Mouse (Mus musculus): Measurements from ENCODE around the gene Exoc3l2.
A peak's percentile ranks its signal among the peaks of the same experiment; 100 is the strongest.
"Not testable (repeated sequence)": the region's sequence is repeated elsewhere in the genome, so short reads cannot be mapped to it uniquely, and the experiment has no call there.

Exoc3l2 gene

DNA sequence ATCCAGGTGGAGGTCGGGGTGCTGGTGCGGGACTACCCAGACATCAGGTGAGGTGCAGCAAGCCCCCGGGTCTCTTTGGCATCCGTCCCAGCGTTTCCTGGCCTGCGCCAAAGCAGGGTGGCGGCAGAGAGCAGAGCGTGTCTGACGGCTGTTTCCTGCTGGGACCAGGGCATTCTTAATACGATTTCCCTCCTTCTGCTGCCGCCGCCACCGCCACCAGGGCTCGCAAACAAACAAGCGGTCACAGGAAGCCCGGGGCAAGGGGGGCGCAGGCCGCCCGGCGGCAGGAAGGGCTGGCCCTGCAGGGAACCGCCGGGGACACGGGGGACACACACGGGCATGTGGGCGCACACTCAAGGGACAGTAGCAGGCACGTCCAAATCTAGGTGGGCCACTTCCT, 28.6 kb downstream of the Exoc3l2 start:
- DNase-seq (ENCODE audit: low spot score), result peak; percentile 77

DNA sequence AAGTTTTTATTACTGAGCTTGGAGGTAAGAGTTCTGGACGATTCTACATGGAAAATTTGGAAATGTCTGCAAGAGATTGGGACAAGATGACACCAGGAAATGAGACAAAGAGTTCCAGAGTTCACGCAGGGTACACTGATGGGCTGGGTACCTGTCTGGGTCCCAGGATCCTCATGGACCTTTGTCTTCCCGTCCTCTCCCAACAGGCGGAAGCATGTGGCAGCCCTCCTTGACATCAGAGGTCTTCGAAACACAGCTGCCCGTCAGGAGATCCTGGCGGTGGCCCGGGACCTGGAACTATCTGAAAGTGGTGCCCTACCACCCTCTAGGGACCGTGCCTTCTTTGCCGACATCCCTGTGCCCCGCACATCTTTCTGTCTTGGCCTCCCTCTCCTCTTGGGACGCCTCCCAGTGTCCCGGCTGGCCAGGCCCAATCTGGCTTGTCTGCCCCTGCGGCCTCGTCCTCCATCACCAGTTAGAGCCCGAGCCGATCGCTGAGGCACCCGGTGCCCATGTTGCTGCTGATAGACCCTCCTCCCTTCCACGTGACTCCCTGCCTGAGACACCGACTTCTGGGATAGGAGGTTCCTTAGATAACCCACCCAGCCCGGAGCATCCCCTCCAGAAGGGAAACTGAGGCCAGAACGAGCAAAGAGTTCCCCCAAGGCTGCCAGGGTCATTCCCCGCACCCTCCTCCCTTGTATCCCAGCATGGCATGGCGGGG, 31.8 kb downstream of the Exoc3l2 start:
- DNase-seq (ENCODE audit: low spot score), result no peak

DNA sequence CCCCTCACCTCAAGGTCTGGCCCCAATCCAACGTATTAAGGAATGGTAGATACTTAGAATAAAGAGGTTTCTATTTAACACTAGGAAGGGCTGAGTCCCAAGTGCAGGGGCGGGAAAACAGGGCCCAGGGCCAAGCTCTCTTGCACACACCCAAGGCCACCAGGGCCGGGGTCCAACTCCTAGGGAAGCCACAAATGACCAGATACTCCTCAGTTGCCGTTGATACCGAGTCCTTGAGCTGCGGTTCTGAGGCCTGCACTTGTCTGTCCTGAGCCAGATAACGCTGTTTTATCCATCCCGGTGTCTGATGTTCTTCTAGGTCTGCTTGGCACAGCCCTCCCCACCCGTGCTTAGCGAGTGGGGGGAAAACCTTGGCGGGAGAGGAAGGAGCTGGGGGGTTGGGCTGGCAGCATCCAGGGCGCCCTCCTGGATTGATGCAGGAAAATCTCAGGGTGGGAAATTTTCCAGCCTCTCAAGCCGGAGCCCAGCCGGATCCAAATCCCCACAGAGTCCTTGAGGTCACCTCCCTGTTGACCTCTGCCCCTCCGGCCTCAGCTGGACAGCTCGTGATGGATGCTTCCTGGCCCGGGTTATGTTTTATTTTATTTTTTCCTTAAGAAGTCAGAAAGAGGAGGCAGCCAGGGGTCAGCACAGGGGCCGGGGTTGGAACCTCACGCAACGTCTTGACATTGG, 32.5 kb downstream of the Exoc3l2 start:
- peak; percentile 92 for DNase-seq (ENCODE audit: low spot score)

DNA sequence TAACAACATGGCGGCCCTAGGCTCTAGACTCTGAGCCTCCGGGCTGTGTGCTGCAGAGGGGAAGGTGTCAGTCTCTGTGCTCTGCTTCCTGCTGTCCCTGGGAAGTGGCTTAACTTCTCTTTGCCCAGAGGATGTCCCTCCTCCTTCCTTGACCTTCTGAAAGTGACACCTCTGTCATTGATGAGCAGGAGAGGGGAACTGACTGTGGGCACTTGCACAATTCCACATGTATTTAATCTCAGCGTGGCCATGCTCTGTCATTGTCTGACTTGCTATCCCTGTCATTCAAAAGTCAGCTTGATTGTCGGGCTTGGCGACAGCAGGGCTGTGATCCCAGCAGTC, 33.1 kb downstream of the Exoc3l2 start:
- DNase-seq (ENCODE audit: low spot score), result no peak

DNA sequence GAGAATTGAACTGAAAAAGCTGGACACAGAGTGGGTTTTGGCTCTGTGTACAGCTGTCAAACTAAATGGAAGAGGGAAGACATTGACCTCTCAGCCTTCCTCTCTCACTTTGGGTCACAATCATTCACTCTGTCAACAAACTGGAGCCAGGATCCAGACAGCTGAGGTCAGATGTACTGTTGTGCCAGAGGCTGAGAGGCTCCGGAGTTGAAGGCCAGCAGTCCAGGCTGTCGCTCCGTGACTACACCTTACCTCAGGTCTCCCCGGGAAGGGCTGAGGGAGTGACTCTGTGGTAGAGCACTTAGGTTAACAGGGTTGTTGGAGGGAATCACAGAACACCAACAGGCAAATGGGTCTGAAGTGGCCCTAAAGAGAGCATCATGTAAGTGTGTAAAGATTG, 35.2 kb downstream of the Exoc3l2 start:
- no peak for DNase-seq (ENCODE audit: low spot score)

DNA sequence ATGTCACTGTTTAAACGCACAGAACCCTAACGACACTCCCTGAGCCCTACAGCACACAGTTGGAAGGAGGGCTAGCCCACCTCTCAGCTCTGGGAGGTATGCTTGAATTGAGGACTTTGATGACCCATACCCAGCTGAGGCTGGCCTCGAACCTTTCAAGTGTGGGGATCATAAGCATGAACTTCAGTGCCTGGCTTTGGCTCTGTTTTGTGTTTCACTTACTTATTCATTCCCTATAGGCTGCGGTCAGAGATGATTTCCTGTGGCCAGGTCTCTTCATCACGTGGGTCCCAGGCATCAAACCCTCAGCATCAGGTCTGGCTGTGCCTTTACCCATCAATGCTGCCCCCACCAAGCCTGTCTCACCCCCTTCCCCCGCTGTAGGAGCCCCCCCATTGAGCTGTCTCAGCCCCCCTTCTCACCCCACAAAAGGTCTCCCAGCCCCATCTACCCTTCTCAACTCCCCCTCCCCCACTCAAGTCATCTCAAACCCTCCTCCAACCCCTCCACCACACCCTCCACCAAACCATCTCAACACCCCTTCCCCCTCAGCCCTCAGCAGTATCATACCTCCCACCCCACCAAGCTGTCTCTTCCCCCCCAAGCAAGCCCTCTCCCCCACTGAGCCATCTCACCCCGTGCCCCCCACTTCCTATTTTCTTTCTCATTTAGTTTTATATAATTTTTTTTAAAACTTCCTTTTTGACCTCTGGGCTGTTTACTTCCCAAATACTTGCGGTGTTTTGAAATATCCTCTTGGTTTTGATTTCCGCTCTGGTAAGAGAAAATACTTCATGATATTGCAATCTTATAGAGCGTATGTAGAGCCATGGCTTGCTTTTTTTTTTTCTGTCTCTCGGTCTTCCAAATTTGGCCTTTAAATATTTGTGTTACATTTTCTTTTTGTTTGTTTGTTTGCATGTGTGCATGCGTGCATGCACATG, 37.6 kb downstream of the Exoc3l2 start:
- DNase-seq (ENCODE audit: low spot score), result no peak

DNA sequence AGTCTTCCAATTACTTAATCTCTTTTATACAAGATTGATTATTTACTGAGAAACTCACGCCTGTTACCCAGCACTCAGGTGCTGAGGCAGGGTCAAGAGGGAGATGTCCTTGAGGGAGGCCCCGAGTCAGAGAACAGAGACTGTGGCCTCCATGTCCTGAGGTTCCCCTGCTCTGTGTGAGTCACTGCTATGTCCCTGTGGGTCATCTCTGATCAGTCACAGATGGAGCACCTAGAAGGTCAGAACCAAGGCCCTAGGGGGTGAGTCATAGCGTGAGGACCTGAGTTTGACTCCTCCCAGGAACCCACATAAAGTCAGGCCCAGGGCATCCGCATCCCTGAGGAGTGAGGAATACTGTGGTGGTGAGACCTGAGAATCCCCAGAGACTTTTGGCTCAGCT, 38.5 kb downstream of the Exoc3l2 start:
- no peak for DNase-seq (ENCODE audit: low spot score)

DNA sequence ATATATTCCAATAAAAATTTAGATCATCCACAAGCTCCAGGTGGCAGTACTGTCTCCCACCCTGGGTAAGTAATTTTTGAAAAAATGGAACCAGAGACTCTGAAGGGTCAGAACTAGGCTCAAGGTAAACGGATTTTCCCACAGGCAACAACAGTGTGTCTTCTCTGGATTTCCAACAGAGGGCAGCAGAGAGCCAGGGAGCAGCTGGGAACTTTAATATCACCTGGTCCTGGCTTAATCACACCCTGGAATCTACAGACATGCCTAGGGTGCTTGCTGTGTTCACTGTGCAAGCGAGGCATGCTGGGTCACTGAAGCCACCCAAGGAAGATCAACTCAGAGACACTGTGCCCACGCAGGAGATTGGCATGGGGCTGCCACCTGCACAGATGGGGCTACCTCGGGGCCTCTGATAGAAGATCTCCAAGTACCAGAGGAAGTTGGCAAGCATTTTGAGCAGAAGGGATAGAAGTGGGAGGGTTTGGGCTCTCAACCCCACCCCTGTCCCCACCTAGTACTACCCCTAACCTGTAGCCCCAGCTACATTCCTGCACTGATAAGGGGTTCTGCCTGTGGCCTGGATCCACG, 40.4 kb downstream of the Exoc3l2 start:
- DNase-seq (ENCODE audit: low spot score), result peak; percentile 58

DNA sequence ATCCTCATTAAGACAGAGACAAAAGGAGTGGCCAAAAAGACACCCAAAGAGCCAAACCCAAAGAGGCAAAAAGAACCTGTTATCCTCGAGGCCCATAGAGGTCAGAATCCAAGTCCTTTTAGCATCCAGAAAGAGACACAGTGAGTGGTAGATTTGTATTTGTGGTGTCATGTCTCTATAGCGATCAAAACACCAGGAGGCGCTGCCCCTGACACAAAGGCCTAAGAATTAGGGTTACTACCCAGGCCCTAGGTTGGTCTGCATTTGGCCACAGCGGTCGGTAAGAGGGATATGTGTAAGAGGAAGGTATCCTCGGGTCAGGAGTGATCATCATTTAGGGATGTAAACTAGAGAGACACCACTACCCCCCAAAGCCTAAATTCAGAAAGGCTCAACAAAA, 43.2 kb downstream of the Exoc3l2 start:
- DNase-seq (ENCODE audit: low spot score), result no peak

DNA sequence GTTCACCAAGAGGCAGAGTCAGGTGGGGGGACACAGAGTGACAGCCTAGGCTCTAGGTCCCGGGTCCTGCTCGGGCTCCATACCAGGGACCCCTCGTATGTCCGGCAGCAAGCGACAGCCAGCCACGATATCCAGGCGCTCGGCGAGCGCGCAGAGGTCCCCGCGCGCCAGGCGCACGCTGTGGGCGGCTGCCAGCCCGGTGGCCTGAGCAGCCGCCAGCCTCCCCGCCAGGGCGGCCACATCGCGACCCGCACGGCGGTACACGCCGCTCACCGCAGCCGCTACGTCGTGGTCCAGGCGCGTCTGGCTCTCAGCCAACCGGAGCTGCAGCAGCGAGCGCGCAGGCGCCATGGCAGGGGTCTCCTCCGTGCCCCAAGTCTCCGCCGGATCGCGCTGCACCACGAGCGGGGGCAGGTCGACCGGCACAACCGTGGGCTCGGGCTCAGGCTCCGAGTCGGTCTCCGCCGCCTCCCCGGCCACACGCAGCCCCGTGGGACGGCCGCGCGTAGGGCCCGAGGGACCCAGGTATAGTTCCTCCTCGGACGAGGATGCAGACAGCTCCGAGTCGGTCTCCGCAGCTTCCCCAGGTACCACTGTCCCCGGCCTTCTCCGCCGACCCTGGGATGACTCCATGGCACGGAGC, 44.0 kb downstream of the Exoc3l2 start:
- peak; percentile 84 for DNase-seq (ENCODE audit: low spot score)

DNA sequence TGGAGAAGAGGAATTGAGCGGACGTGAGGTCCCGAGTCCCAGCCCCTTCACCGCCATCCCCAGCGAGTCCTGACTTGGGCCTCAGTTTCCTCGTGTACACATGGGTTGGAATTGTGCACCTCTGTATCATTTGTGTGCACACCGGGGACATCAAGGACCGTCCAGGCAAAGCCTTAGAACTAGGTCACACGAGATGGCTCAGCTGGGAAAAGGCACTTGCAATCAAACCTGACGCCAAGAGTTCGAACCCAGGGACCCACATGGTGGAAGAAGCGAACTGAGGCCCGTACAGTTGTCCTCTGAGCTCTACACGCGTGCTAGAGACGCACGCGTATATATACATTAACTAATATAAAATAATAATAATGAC, 44.5 kb downstream of the Exoc3l2 start:
- no peak for DNase-seq (ENCODE audit: low spot score)

DNA sequence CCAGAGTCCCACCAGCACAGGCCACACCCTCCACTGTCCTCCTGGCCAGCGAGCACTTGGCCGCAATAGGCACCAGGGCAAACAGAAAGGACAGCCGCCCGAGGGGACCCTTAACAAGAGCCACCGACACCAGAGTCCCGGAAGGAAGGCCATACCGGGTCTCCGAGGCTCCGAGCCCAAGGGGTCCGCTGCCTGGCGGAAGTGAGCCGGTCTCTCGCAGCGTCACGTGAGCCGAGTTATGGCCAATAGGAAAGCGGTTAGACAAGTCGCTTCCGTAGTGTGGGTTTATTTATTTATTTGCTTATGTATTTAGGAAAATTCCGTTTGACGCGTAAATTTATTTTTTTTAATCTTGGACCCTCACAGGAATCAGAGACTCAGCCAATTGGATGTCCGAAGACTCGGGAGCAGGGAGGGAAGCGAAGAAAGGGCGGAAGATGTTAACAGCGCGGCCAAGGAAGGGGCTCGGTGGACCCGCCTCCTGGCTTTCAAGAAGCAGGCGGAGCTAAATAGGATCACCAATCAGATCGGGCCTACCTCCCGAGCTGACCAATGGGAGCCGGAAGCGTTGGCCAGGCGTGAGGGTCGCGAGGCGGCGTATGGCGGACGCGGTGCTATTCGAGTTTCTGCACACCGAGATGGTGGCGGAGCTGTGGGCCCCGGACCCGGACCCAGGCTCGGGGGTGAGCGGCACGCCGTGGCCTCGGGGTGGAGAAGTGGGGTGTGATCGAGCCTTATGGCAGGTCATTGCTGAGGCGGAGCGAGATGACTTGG, 45.2 kb downstream of the Exoc3l2 start, which contains the start of the genes Bloc1s3 and Trappc6a:
Gene Bloc1s3, minus strand, starts transcription at position 218 of the 774 bp plus-strand sequence.
Gene Trappc6a, plus strand, starts transcription at position 246 of the 774 bp plus-strand sequence.
- peak; percentile 91 for DNase-seq (ENCODE audit: low spot score)

DNA sequence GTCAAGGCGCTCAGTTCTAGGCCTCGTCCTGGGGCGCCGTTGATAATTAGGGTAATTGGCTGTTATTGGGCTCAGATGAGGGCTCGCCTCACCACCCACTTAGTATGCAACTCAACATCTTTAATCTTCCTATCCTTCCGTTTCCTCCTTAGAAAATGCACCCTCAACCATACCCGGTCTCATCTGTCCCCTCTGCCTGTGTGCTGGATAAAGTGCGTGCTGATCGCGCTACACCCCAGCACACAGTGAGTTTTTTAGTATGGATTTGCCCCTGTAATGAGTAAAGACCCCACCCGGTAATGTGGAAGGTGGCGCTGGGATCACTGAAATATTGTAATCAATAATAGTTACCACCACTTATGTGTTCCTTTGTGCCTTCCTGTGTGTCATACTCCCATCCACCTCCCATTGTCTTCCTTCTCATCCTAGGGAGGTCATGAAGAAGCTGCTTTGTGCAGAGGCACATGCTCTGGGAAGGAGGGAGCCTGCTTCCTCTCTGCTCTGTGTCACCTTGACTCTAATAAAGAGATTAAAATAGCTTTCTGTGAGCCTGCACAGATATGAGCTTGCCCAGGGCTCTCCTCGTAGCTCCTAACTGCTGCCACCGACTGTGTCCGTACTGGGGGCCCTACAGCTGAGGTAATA, 45.9 kb downstream of the Exoc3l2 start:
- DNase-seq (ENCODE audit: low spot score), result no peak

DNA sequence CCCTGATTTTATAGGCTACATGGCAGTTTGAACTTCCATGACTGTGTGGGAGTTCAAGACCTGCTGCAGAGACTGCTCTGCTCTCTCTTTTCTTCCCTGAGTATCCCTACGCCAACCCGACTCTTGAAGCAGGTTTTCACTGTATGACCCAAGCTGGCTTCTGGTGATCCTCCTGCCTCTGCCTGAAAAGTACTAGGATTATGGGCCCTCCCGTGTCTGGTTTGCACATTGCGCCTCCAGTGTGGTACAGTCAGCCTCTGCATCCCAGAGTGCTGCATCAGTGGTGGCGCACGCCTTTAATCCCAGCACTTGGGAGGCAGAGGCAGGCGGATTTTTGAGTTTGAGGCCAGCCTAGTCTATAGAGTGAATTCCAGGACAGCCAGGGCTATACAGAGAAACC, 46.7 kb downstream of the Exoc3l2 start:
- no peak for DNase-seq (ENCODE audit: low spot score)

DNA sequence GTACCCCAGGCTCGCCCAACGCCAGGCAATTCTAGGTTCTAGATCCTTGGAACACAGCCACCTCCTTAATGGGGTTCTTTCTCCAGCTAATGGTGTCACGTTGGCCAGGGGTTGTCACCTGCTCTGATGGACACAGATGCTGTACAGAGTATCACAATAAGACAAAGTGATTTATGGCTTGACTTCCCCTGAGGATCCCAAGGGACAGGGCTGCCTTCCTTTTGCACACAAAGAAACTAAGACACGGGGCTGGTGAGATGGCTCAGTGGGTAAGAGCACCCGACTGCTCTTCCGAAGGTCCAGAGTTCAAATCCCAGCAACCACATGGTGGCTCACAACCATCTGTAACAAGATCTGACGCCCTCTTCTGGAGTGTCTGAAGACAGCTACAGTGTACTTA, 48.8 kb downstream of the Exoc3l2 start:
- not testable (repeated sequence) for DNase-seq (ENCODE audit: low spot score)

DNA sequence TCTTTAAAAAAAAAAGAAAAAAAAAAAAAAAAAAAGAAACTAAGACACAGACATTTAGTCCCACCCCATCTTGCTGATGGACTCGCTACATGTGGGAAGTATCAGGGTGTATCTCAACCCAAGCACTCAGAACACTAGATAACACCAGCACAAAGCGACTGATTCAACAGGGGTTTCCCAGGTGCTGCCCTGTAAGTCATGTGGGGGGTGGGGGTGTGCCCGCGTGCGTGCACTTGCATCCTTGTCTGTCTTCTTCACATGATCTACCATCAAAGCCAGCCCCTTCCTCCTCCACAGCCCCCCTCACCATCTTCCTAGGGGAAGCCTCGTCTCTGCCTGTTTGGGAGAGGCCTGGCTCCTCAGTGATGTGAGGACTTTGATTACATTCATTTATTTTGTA, 49.2 kb downstream of the Exoc3l2 start:
- DNase-seq (ENCODE audit: low spot score), result no peak

DNA sequence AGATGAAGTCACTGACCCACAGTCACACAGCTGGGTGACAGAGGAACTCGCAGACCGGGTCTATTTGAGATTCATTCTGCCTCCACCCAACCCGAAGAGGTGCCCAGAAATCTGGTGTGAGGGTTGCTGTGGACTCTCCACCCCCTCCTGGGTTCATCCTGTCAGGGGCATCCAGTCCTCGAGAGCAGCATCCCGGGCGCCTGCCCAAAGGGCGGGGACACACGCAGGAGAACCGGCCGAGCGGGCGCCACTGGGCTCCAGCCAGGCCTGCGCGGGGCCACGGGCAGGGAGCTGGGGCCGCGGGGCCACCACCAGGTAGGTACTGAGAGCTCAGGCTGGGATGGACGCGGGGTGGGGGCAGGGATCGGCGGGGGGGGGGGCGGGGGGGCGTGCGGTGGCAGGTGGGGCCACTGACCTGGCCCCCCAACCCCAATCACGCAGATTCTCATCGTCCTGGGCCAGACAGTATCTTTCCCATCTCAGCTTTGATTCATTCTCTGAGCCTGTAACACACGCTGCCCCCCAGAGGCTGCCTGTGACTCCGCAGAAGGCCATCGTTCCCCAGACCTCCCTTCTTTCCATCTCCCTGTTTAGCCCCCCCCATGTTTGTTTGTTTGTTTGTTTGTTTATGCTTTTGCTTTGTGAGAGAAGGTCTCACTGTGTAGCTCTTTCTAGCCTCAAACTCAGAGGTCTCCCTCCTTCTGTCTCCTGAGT, 54.7 kb downstream of the Exoc3l2 start, which contains the start of gene Nkpd1:
Gene Nkpd1, plus strand, starts transcription at position 187 of the 714 bp plus-strand sequence.
- DNase-seq (ENCODE audit: low spot score), result peak; percentile 66

DNA sequence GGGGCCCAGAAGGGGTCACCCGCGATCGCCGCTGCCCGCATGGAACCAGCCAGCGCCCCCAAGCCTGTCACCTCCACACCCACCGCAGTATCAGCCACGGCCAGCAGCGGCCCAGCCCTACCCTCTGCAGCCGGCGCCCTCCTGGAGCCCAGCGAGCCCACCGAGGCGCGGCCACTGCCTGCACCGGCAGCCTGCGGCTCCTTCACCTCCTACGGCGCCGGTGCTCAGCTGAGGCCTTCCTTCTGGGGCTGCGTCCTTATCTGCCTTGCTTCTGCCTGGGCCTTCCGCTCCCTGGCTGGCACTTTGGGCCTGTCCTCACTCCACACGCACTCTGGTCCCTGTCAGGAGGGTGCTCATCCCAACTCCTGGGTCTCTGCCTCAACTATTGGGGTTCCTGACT, 56.9 kb downstream of the Exoc3l2 start:
- DNase-seq (ENCODE audit: low spot score), result no peak

DNA sequence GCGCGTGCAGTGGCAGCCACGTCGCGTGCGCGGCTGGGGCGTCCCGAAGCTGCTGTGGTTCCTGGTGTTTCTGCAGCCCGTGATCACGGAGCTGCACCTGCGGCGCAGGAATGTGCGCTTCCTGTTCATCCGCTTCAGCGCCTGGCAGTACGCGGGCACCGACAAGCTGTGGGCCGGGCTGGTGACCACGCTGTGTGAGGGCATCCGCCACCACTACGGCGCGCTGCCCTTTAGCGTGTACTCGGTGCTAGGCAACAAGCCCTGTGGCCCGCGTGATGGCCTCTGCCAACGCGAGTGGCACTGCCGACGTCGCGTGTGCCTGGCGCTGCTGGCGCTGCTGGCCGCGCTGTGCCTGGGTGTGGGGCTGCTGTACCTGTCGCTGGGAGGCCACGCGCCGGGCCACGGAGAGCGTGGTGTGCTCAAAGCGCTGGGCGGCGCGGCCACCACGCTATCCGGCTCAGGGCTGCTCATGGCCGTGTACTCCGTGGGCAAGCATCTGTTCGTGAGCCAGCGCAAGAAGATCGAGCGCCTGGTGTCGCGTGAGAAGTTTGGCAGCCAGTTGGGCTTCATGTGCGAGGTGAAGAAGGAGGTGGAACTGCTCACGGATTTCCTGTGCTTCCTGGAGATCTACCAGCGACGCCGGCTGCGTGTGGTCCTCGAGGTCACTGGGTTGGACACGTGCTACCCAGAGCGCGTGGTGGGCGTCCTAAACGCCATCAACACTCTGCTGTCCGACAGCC, 60.1 kb downstream of the Exoc3l2 start:
- DNase-seq (ENCODE audit: low spot score), result no peak

All from testis, postnatal 10 days (tissue).